Mouse (Mus musculus): ENCODE results near the gene Disp3.
A peak's percentile ranks its signal among the peaks of the same experiment; 100 is the strongest.

Gene Disp3

GRCm38 (mm10) chr4:148218238-148218637 is 69.5 kb downstream of the Disp3 start:
- DNase-seq (ENCODE audit: low spot score): no peak

- DNase-seq (ENCODE audit: low spot score): no peak
Observed at GRCm38 (mm10) chr4:148215264-148215900, 72.4 kb downstream of the Disp3 start.

- peak; percentile 50 for DNase-seq (ENCODE audit: low spot score)
Observed at GRCm38 (mm10) chr4:148214460-148215136, 73.2 kb downstream of the Disp3 start.

GRCm38 (mm10) chr4:148204873-148205232 is 82.9 kb downstream of the Disp3 start:
- DNase-seq (ENCODE audit: low spot score): no peak

GRCm38 (mm10) chr4:148204061-148204872 is 83.5 kb downstream of the Disp3 start:
- no peak for DNase-seq (ENCODE audit: low spot score)

GRCm38 (mm10) chr4:148203557-148203956 is 84.2 kb downstream of the Disp3 start:
- DNase-seq (ENCODE audit: low spot score): no peak

GRCm38 (mm10) chr4:148198721-148199120 is 89.0 kb downstream of the Disp3 start:
- no peak for DNase-seq (ENCODE audit: low spot score)

- no peak for DNase-seq (ENCODE audit: low spot score)
Observed at GRCm38 (mm10) chr4:148194400-148194799, 93.4 kb downstream of the Disp3 start.

GRCm38 (mm10) chr4:148192707-148193245 is 95.0 kb downstream of the Disp3 start:
- no peak for DNase-seq (ENCODE audit: low spot score)

Measured in left cerebral cortex, adult 11 months (tissue).